Mouse (Mus musculus) thymus, adult 2 months (tissue): Measurements from ENCODE around the gene Bod1. TPM values are rescaled to one million over a fixed set of nuclear protein-coding genes. Genes with fewer than 3 reads are reported as not detected.
A peak's percentile ranks its signal among the peaks of the same experiment; 100 is the strongest.

Source experiments
- DNase-seq: peaks from one replicate; pipeline ENCODE4 v3.0.0; 2021
- H3K27ac ChIP-seq: fragments of 200-500 bp; 2 replicates; pipeline ENCODE4 v1.5.1; 2012; ENCODE audit warnings: low read length, control low read depth; ENCODE audit not compliant: control insufficient read depth, insufficient read depth
- H3K27me3 ChIP-seq: fragments of 200-500 bp; 2 replicates; pipeline ENCODE4 v1.6.1; 2012; ENCODE audit warnings: mild to moderate bottlenecking, low read length, moderate library complexity, mixed read lengths; ENCODE audit not compliant: control insufficient read depth, insufficient read depth
- H3K36me3 ChIP-seq: fragments of 200-500 bp; 2 replicates; pipeline ENCODE4 v1.6.1; 2012; ENCODE audit warnings: mild to moderate bottlenecking, low read length, moderate library complexity; ENCODE audit not compliant: control insufficient read depth, insufficient read depth
- H3K4me1 ChIP-seq: fragments of 200-500 bp; replicated peaks from 2 replicates; pipeline ENCODE4 v1.6.1; 2012; ENCODE audit warnings: low read length; ENCODE audit not compliant: control insufficient read depth, insufficient read depth
- H3K4me3 ChIP-seq: fragments of 200-500 bp; 2 replicates; pipeline ENCODE4 v1.5.1; 2012; ENCODE audit warnings: mild to moderate bottlenecking, low read length, control low read depth, moderate library complexity; ENCODE audit not compliant: control insufficient read depth, insufficient read depth
- CTCF ChIP-seq: fragments of 200-500 bp; IDR thresholded peaks from 2 replicates; pipeline ENCODE4 v1.5.1; 2012; ENCODE audit warnings: mild to moderate bottlenecking, control low read depth, low read length, moderate library complexity, borderline replicate concordance; ENCODE audit not compliant: control insufficient read depth, poor library complexity, insufficient read depth; ENCODE audit errors: extremely low read depth
- POLR2A ChIP-seq: fragments of 200-500 bp; IDR thresholded peaks from 2 replicates; pipeline ENCODE4 v1.6.1; 2012; ENCODE audit warnings: mild to moderate bottlenecking, low read length, control low read depth, moderate library complexity; ENCODE audit not compliant: control insufficient read depth, poor library complexity, insufficient read depth; ENCODE audit errors: extremely low read depth
- WGBS: fragments of 180-500 bp; shearing (Covaris S2); methylation state at CpG from one replicate; pipeline ENCODE4 v1.1.7; 2018; 5-methylcytosine and 5-hydroxymethylcytosine counted together
- polyA plus RNA-seq: library from polyadenylated mRNA; depleted of rRNA; stranded (reverse); fragments of >200 nt; gene quantifications from 2 replicates; pipeline ENCODE4 v1.2.3, GENCODE M21; 2012

The Bod1 gene
- polyA plus RNA-seq, 1 experiment = 40.3 TPM

- TF ChIP-seq CTCF (no peak), POLR2A (no peak)
- H3K36me3 ChIP-seq = no peaks in the 10 kb centered on the region
- no peaks in the 10 kb centered on the region for H3K4me1 ChIP-seq
- H3K27ac ChIP-seq = no peak overlapping the region
- DNase-seq = no peak
- 94% methylated on average over 9 of the region's 9 CpGs for WGBS
- no peak overlapping the region for H3K4me3 ChIP-seq
- no peaks in the 10 kb centered on the region for H3K27me3 ChIP-seq
These were observed 13.4 kb upstream of the Bod1 start for GRCm38 (mm10) chr11:31684913-31685567.

DNA sequence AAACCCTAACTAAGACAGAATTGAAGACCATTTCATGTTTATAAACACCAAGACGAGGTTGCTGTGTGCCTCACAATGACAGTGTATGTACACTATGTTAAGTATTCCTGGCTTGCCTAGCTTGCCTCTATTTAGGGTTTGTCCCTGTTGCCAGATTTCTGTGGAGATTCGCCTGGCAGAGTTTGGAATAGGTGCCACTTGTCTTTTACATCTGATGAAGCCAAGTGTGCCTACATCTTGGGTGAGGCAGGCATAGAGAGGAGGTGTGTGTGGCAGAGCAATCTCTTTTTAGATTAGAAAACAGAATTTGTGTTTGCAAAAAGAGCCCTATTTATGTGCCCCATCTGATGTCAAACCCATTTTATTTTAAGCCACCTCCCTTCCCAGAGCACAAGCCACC, 12.4 kb upstream of the Bod1 start:
- H3K27ac ChIP-seq = no peak overlapping the region
- TF ChIP-seq CTCF = no peak
- no peak for TF ChIP-seq POLR2A
- no peaks in the 10 kb centered on the region for H3K4me1 ChIP-seq
- H3K36me3 ChIP-seq = no peaks in the 10 kb centered on the region
- DNase-seq = no peak
- H3K4me3 ChIP-seq = no peak overlapping the region
- WGBS = 92% methylated on average over 2 of the region's 2 CpGs
- H3K27me3 ChIP-seq = no peaks in the 10 kb centered on the region

DNA sequence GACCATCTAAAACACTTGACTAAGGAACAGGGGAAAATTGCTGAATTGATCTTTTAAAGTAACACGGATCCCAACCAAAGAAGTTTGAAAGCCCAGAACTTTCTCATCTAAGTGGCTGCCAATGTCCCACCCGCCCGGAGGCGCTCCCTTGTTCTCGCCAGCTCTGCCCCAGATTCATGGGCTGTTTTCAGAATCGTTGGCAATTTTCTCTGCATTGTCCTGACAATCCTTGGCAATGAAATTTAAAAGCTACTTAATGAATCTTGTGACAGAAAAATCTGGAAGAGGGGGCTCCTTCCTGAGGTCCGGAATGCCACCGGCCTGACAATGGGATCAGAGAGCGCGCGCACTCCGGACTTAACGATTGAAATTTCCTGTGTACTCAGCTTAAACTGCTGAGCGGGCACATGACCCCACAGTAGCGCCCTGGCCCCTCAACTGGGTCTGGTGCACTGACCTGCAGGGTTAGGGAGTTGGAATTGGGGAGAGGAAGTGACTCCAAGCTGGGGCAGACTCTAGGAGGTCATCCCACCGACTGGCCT, 8.2 kb upstream of the Bod1 start:
- WGBS = 91% methylated on average over 16 of the region's 16 CpGs
- no peak overlapping the region for H3K27ac ChIP-seq

GRCm38 (mm10) chr11:31677309-31677708, 5.6 kb upstream of the Bod1 start:
- Histone ChIP-seq H3K4me3 (no peak overlapping the region), H3K27ac (no peak overlapping the region), H3K36me3 (no peaks in the 10 kb centered on the region), H3K27me3 (no peaks in the 10 kb centered on the region), H3K4me1 (no peaks in the 10 kb centered on the region)
- WGBS = 87% methylated on average over 5 of the region's 5 CpGs
- DNase-seq = no peak
- no peak for TF ChIP-seq POLR2A
- TF ChIP-seq CTCF = no peak

More for the DNA sequence above, 8.2 kb upstream of the Bod1 start:
- no peaks in the 10 kb centered on the region for H3K4me1 ChIP-seq
- H3K4me3 ChIP-seq = no peak overlapping the region
- no peaks in the 10 kb centered on the region for H3K36me3 ChIP-seq
- TF ChIP-seq CTCF (no peak), POLR2A (no peak)
- H3K27me3 ChIP-seq = no peaks in the 10 kb centered on the region
- no peak for DNase-seq

DNA sequence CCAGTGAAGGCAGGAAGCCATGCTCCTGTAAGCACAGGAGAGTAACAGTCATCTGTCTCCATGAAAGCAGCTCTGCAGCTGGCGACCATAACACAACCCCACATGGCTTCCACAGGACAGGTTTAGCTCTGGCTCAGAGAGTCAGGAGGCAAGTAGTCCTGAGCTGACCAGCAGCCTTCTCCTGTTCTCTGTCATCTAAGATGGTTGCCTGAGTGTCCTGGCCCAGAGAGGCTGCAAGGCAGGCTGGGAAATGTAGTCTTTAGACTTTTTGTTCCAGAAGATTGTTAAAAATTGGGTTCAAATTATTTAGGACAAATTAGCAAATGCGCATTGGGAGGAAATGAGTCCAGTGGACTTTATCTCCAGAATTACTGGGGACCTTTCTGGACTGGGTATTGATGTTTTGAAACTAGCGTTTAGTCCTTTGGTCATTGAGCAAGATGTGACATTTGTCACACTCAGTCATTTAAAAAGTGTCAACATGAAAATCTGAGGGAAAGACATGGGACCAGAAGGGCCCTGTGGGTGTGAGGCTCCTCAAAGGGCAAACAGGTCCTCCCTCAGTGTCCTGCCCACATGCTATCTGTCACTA, 5.1 kb upstream of the Bod1 start:
- H3K27ac ChIP-seq = no peak overlapping the region
- WGBS = 93% methylated on average over 3 of the region's 3 CpGs
- no peaks in the 10 kb centered on the region for H3K4me1 ChIP-seq
- H3K27me3 ChIP-seq = no peaks in the 10 kb centered on the region
- no peak overlapping the region for H3K4me3 ChIP-seq
- no peaks in the 10 kb centered on the region for H3K36me3 ChIP-seq
- TF ChIP-seq CTCF (no peak), POLR2A (no peak)
- no peak for DNase-seq

DNA sequence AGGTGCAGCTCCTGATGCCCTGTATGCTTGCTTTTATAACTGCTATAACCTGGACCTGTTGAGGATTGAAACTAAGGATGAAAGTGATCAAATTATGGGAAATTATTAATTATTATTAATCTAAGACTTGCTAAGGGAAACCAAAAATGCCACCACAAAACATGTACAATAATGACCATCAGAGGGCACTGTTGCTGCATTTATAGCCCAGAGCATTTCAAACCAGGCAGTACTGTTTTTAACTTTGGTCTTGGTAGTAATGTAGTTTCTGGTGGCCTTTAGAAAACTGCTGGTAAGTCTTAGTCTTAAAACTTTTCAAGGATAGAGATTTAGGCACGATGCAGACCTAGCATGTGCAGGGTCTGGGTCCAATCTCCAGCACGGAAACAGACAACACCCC, 3.7 kb upstream of the Bod1 start:
- 52% methylated on average over 2 of the region's 2 CpGs for WGBS

DNA sequence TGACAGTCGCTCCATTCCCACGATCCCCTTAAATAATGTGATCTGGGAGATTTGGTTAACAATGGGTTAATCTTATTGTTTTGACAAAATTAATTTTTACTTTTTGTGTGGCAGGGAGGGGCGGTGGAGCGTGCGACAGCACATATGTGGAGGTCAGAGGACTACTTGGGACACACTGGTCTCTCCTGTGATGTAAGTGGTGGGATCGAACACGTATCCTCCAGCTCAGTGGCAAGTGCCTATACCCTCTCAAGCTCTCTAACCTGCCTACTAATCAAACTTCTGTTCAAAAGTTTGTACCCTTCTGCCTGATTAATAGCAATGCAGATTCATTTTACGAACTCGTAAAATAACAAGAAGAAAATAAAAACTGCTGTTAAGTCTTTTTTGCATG, 482 bp upstream of the Bod1 start:
- no peak for DNase-seq
- TF ChIP-seq CTCF (no peak), POLR2A (no peak)
- Histone ChIP-seq H3K4me3 (peak overlapping the region; percentile 99), H3K27ac (no peak overlapping the region), H3K27me3 (no peaks in the 10 kb centered on the region), H3K4me1 (0 out of 2 replicates have a peak, but pooled peaks cover 3% of the 10 kb centered on the region), H3K36me3 (peaks cover 9% of the 10 kb centered on the region)
- 14% methylated on average over 9 of the region's 9 CpGs for WGBS

More for the DNA sequence above, 3.7 kb upstream of the Bod1 start:
- H3K36me3 ChIP-seq = no peaks in the 10 kb centered on the region
- H3K4me1 ChIP-seq = no peaks in the 10 kb centered on the region
- peak; percentile 31 for DNase-seq
- H3K27me3 ChIP-seq = no peaks in the 10 kb centered on the region
- H3K27ac ChIP-seq = no peak overlapping the region
- no peak overlapping the region for H3K4me3 ChIP-seq
- no peak for TF ChIP-seq POLR2A
